Mouse (Mus musculus): ENCODE results near the gene Olfr875. TPM values are rescaled to one million over a fixed set of nuclear protein-coding genes. Genes with fewer than 3 reads are reported as not detected.

The Olfr875 gene
- polyA plus RNA-seq, 1 experiment from 2014 or later: not detected

- Histone ChIP-seq H3K4me2 (no peak overlapping the region), H3K27me3 (ENCODE audit: control insufficient read depth, insufficient read depth, low read length) (no peaks in the 10 kb centered on the region), H3K9me3 (replicated peaks; ENCODE audit: control insufficient read depth, low read length) (no peaks in the 10 kb centered on the region), H3K36me3 (ENCODE audit: control insufficient read depth, insufficient read depth, low read length) (no peaks in the 10 kb centered on the region), H3K9ac (ENCODE audit: low read depth, low read length) (no peak overlapping the region), H3K27ac (ENCODE audit: low read depth, low read length) (no peak overlapping the region), H3K4me1 (ENCODE audit: control insufficient read depth, insufficient read depth, low read length) (no peaks in the 10 kb centered on the region), H3K4me3 (ENCODE audit: low read depth, low read length) (no peak overlapping the region)
- no peak for ATAC-seq (replicated peaks; ENCODE audit: insufficient number of reproducible peaks, low FRiP score, low TSS enrichment)
- 84% methylated on average over 3 of the region's 3 CpGs for whole genome bisulfite sequencing (ENCODE audit: insufficient replicate concordance)
These were observed 43.0 kb downstream of the Olfr875 start for GRCm38 (mm10) chr9:37814696-37815095.

Other genes starting within 250 kb of the Olfr875 start
- 45.4 and 59.6 TPM in 2 replicates for gene Esam, start 243.8 kb upstream of the Olfr875 start, polyA plus RNA-seq (2014; fragmentation: Nextera tagmentation; extraction: Ambion mirVana)
- 1.5 and 1.6 TPM in 2 replicates for gene Vsig2, start 232.6 kb upstream of the Olfr875 start, polyA plus RNA-seq (2014; fragmentation: Nextera tagmentation; extraction: Ambion mirVana)
- 4.8 and 5.2 TPM in 2 replicates for gene Nrgn, start 219.0 kb upstream of the Olfr875 start, polyA plus RNA-seq (2014; fragmentation: Nextera tagmentation; extraction: Ambion mirVana)
- gene Siae, start 216.2 kb upstream of the Olfr875 start, polyA plus RNA-seq (2014; fragmentation: Nextera tagmentation; extraction: Ambion mirVana): 7.8 and 10.6 TPM in 2 replicates
- 5.7 and 10.0 TPM in 2 replicates for gene Spa17, start 158.1 kb upstream of the Olfr875 start, polyA plus RNA-seq (2014; fragmentation: Nextera tagmentation; extraction: Ambion mirVana)
- 182 and 188 TPM in 2 replicates for gene Tbrg1, start 114.5 kb upstream of the Olfr875 start, polyA plus RNA-seq (2014; fragmentation: Nextera tagmentation; extraction: Ambion mirVana)
- 0.08 and 0.10 TPM in 2 replicates for gene Panx3, start 102.6 kb upstream of the Olfr875 start, polyA plus RNA-seq (2014; fragmentation: Nextera tagmentation; extraction: Ambion mirVana)
- not detected in 2 replicates for gene Olfr160, start 55.6 kb upstream of the Olfr875 start, polyA plus RNA-seq (2014; fragmentation: Nextera tagmentation; extraction: Ambion mirVana)
- not detected in 2 replicates for gene Olfr874, start 26.8 kb upstream of the Olfr875 start, polyA plus RNA-seq (2014; fragmentation: Nextera tagmentation; extraction: Ambion mirVana)
- not detected in 2 replicates for gene Olfr876, start 31.2 kb downstream of the Olfr875 start, polyA plus RNA-seq (2014; fragmentation: Nextera tagmentation; extraction: Ambion mirVana)
- gene Olfr877, start 82.4 kb downstream of the Olfr875 start, polyA plus RNA-seq (2014; fragmentation: Nextera tagmentation; extraction: Ambion mirVana): not detected in 2 replicates
- gene Olfr145, start 124.9 kb downstream of the Olfr875 start, polyA plus RNA-seq (2014; fragmentation: Nextera tagmentation; extraction: Ambion mirVana): not detected in 2 replicates
- not detected in 2 replicates for gene Olfr878, start 146.0 kb downstream of the Olfr875 start, polyA plus RNA-seq (2014; fragmentation: Nextera tagmentation; extraction: Ambion mirVana)
- not detected in 2 replicates for gene Olfr881, start 220.0 kb downstream of the Olfr875 start, polyA plus RNA-seq (2014; fragmentation: Nextera tagmentation; extraction: Ambion mirVana)